Mouse (Mus musculus): ENCODE data around the gene Bcl2a1d.
"Not testable (repeated sequence)": the region's sequence is repeated elsewhere in the genome, so short reads cannot be mapped to it uniquely, and the experiment has no call there.

DNA sequence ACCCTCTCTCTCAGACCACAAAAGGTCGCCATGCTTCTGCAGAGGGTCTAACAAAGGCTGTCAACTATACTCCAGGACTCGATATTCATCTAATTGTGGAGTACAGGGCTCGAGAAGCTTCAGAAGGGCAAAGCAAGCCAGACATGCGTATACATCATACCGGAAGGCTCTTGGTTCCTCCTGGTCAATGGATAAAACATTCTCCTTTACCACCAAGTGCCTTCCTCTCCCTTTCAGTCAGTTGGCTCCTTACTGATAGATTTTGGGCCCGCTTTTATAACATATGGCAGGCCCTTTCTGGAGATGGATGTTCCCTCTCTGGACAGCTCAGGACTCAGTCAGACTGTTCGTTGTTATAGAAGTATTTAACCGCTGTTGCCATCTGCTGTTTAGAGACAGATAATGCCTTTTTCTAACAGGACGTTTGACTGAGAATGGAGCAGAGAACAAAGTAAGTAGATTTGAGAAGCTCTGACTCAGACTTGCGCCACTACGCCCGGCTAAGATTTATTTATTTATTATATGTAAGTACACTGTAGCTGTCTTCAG, 11.7 kb downstream of the Bcl2a1d start, which contains the start of gene Mthfsl:
- TF ChIP-seq CTCF (IDR thresholded peaks at IDR 0.05; ENCODE audit: low read depth, low read length); POLR2A (IDR thresholded peaks at IDR 0.05; ENCODE audit: insufficient read depth, low read length): not testable (repeated sequence)

Data from ES-Bruce4 (cell line).